Mouse (Mus musculus) right cerebral cortex, adult 2 months (tissue): ENCODE results near the gene Sardh.

Source experiments
- DNase-seq, 2 experiments: peaks; one replicate each; pipeline ENCODE4 v3.0.0; 2021 to 2022; ENCODE audit warnings: low spot score in 2 of 2

Sardh gene

GRCm38 (mm10) chr2:27226572-27226971 lies 21.6 kb downstream of the Sardh start:
- DNase-seq: peak; percentile 66 to 67

DNA sequence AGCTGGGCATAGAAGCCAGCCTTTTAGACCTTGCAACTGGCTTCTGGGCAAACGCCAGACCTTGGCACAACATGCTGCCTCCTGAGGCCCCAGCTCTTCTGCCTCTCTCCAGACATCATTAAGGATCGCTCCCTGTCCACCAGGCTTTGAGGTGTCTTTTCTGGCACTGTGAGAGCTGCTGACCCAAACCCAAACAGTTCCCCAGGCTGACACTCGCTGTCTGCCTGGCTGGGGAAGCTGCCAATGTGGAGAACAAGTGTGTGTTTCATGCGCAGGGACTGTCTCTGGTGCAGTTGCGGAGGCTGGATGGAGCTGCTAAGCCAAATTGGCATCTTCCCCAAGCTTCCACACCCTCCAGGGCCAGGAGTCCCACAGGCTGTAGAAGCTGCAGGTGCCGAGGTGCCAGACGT lies 25.1 kb downstream of the Sardh start:
- peak; percentile 64 to 75 for DNase-seq

- DNase-seq: no peak
Measured at GRCm38 (mm10) chr2:27218569-27218968, 29.6 kb downstream of the Sardh start.

- DNase-seq: no peak
Measured at GRCm38 (mm10) chr2:27218121-27218544, 30.0 kb downstream of the Sardh start.

- no peak for DNase-seq
Measured at GRCm38 (mm10) chr2:27215537-27215936, 32.6 kb downstream of the Sardh start.

- DNase-seq: peak in 1 of 2 experiments; percentile 75
Measured at GRCm38 (mm10) chr2:27211966-27212893, 35.9 kb downstream of the Sardh start.

GRCm38 (mm10) chr2:27210676-27211210 lies 37.4 kb downstream of the Sardh start:
- DNase-seq: no peak

DNA sequence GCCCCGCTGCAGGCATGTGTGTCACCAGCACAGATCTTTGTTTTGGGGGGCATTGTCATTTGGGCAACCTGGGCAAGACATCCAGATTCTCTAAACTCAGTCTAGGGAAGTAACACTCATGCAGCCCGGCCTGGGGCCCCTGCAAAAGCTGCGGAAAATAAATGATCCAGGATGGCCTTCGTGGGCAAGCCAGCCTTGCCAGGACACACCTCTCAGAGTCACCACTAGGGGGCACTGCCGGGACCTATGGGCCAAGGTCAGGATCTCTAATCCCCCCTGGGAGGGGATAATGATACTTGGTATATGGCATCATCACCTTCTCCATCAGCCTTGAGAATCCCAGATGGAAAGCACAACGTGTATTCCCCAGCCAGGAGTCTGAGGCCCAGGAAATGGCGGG lies 37.9 kb downstream of the Sardh start:
- no peak for DNase-seq

- no peak for DNase-seq
Measured at GRCm38 (mm10) chr2:27209816-27210215, 38.3 kb downstream of the Sardh start.

DNA sequence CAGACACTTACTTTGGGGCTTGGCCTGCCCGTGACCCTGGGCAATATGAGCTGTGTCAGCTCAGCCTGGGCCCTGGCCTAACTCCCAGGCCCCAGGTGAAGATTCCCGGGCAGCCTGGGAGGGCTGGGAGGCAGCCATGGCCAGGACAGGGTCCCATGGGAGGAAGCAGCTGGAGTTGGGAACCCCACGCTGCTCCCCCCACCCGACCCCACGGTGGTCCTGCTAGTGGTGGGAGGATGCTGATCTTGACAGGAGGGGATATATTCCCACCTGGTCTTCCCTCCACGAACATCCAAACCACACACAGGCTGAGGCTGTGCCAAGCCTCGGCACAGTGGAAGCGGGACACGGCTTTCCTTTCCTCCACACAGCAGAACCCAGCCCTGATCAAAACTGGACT lies 38.8 kb downstream of the Sardh start:
- DNase-seq: no peak

DNA sequence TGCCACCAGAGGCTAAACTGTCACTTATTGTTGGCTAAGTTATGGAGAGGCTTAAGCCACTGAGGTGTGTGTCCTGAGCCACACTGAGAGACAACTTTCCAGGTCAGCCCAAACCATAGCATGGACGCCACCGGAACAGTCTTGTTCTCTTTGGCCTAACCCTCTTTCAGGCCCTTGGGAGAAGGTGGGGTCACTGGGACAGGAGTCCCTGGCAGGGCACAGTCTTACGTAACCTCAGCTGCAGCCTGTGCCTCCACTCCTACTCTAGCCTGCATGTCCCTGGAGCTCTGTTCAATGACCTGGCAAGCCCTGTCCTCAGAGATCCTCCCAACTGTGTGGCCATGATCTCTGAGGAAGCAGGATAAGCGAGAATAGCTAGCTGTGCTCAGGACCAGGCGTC lies 41.0 kb downstream of the Sardh start:
- DNase-seq: no peak

DNA sequence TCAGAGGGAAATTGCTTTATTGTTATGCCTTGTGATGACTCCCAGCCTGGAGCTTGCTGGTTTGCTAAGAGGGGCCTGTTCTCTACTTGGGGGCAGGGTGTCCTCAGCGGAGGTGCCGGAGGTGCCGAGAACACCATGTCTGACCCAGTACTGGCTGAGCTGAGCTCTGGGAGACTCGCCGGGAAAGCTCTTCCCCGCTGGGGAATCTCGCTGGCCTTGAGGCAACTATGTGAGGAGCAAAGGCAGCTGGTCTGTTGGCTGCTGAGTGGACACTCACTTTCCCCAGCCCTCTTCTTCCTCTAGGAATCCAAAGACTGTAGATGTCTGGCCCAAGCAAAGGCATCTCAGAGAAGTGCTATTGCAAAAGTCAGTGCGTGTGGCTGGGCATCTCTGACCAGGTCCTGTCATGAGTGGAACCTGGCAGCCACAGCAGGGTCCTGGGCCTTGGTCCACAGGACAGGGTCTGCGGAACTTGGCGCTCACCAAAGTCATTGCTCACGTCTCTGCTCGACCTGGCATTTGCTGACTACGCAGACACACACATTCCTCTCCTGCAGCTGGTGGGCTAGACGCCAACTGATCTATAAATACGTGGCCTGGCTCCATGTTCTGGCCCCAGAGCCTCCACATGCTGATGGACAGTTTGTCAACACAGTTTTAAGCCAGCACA lies 41.9 kb downstream of the Sardh start:
- no peak for DNase-seq

DNA sequence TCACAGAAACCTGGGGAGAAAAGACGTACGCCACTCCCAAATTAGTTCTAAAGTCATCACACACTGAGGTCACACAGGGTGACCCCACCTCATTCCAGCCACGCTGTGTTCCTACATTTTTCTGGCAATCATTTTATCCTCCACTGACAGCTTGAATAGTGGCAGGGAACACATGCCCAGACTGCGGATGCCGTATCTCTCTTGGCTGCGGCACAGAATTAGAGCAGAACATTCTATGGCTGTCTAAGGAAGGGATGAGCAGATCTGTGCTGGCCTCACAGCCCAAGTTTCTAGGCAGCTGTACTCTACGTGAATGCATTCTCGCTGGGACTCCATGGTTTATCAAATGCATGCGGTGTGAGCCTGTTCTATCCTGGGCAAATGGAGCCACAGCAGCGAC lies 42.5 kb downstream of the Sardh start:
- DNase-seq: no peak

- no peak for DNase-seq
Measured at GRCm38 (mm10) chr2:27200586-27200985, 47.6 kb downstream of the Sardh start.

GRCm38 (mm10) chr2:27198551-27199246 lies 49.4 kb downstream of the Sardh start:
- DNase-seq: no peak

- DNase-seq: no peak
Measured at GRCm38 (mm10) chr2:27189994-27190393, 58.1 kb downstream of the Sardh start.

GRCm38 (mm10) chr2:27187531-27187930 lies 60.6 kb downstream of the Sardh start:
- no peak for DNase-seq

GRCm38 (mm10) chr2:27183734-27184133 lies 64.4 kb downstream of the Sardh start:
- no peak for DNase-seq

DNA sequence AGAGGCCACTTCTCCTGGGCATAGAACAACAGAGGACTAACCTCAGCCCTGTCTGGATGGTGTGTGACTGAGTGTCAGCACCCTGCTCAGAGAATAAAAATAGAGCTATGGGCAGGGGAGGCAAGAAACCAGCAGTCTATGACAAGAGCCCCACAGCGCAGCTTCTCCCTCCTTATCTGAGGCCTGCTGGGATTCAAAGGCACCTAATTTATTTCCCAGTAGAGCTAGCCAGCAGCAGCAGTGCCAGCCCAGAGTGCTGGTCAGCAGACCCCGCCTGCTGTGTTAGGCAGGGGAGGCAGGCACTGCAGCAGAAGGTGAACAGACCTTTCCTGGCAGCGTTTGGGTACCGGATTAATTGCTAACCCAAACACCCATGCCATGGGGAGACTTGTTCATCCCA lies 66.2 kb downstream of the Sardh start:
- no peak for DNase-seq

GRCm38 (mm10) chr2:27179101-27179500 lies 69.0 kb downstream of the Sardh start:
- DNase-seq: peak; percentile 49 to 50

DNA sequence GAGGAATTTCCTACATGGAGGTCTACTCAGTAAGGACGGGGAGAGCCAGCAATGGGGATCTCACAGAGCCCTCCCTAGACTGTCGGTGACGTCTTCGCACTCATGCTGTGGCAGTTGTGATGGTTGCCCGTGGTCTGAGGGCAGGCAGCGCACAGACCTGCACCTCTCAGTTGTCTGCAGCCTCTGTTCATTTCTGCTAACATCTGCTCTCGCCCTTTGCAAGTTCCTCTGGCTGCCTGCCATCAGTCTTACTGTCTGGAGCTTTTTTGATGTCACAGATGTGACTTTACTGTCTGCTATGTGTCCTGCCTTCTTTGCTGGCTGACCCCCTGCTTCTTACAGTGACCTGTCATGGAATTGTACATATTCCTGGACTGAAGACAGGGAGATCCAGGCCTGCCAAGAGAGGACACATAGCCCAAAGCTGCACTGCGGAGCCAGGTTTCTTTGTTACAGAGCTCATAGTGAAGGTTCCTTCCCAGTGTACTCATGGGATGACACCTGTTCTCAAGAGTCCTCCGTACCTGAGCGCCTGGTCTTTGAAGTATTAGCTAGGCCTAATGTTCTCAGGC lies 72.4 kb downstream of the Sardh start:
- DNase-seq: no peak

DNA sequence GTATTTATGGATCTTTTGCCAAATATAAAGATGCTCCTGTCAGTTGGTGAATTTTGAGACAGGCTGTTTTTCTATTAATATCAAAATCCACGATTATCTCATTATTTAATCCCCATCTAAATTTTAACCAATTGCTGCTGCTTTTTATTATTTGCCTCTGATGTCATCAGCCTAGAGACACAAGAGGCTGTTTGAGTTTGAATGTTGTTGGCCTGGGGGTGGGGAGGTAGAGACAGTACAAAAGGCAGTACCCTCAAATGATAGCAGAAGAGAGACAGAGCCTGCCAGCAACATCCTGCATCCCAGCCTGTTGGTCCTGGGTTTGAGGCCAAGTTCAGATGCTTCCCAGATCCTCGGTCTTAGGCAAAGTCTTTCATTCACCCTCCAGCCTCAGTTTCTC lies 73.9 kb downstream of the Sardh start:
- DNase-seq: no peak
